Mouse (Mus musculus): ENCODE results near the gene Foxb2. TPM values are rescaled to one million over a fixed set of nuclear protein-coding genes. Genes with fewer than 3 reads are reported as not detected.

The Foxb2 gene
- polyA plus RNA-seq (2015; fragmentation: Nextera tagmentation; extraction: Ambion mirVana) = not detected in 2 replicates

GRCm38 (mm10) chr19:16873221-16873861 lies at the start of gene Foxb2:
TSS of gene Foxb2 (minus strand) at chr19:16873805.
- 1% methylated on average over 40 of the region's 40 CpGs for WGBS
- no peak for ATAC-seq (ENCODE audit: insufficient read depth, low FRiP score, low read depth)
- peak within 1 kb of the TSS; percentile 41 for H3K4me3 ChIP-seq (replicated peaks)
- no peak within 1 kb of the TSS for H3K9ac ChIP-seq
- no peaks in the 10 kb centered on the region for H3K36me3 ChIP-seq
- no peaks in the 10 kb centered on the region for H3K9me3 ChIP-seq
- H3K4me1 ChIP-seq = peaks cover 31% of the 10 kb centered on the region
- H3K27me3 ChIP-seq (replicated peaks) = peaks cover 93% of the 10 kb centered on the region
- H3K4me2 ChIP-seq = peak within 1 kb of the TSS; percentile 81
- H3K27ac ChIP-seq = no peak within 1 kb of the TSS

DNA sequence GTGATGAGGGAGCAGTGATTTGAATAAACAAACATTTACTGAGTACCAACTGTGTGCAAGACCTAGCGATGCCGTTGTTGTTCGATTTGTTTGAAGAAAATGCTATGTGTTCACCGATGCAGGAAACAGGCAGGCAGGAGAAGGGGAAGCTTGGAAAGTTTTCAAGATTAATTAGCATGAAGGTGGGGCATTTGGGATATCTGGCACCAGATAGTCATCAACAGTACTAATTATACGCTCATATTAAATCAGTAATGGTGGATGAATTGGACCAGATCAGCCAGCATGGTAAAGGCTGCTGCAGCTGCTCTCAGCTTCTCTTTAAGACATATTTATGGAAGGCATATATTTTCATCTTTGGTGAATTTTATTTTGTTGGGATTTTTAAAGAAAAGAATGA lies 37.9 kb upstream of the Foxb2 start:
- WGBS = 80% methylated on average over 5 of the region's 5 CpGs
- H3K4me3 ChIP-seq (replicated peaks) = no peak overlapping the region
- H3K9me3 ChIP-seq = no peaks in the 10 kb centered on the region
- no peaks in the 10 kb centered on the region for H3K36me3 ChIP-seq
- H3K4me2 ChIP-seq = no peak overlapping the region
- no peaks in the 10 kb centered on the region for H3K4me1 ChIP-seq
- H3K9ac ChIP-seq = no peak overlapping the region
- no peak overlapping the region for H3K27ac ChIP-seq
- no peaks in the 10 kb centered on the region for H3K27me3 ChIP-seq (replicated peaks)
- no peak for ATAC-seq (ENCODE audit: insufficient read depth, low FRiP score, low read depth)

DNA sequence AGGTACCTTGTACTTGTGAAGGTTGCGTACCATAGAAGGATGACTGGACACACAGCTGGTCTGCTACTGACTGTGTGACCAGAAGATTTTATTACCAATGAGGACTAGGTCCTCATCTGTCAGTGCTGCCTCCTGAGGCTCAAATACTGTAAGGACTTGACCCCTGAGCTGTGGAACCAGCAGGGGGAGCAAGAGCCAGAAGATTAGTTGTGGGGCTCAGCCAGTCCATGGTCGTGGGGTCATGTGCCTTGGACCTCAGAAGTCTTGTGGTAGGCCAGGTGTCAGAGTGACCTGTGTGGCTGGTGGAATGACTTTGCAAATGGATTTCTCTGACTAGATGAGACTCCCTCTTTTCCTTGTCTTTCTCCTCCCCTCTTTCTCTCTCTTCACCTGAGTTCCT lies 29.5 kb upstream of the Foxb2 start:
- no peak for ATAC-seq (ENCODE audit: insufficient read depth, low FRiP score, low read depth)
- no peaks in the 10 kb centered on the region for H3K36me3 ChIP-seq
- no peak overlapping the region for H3K4me3 ChIP-seq (replicated peaks)
- WGBS = 73% methylated on average over 2 of the region's 2 CpGs
- no peaks in the 10 kb centered on the region for H3K4me1 ChIP-seq
- H3K4me2 ChIP-seq = no peak overlapping the region
- H3K9me3 ChIP-seq = no peaks in the 10 kb centered on the region
- H3K27ac ChIP-seq = no peak overlapping the region
- no peak overlapping the region for H3K9ac ChIP-seq
- H3K27me3 ChIP-seq (replicated peaks) = no peaks in the 10 kb centered on the region

GRCm38 (mm10) chr19:16899716-16900115 lies 26.1 kb upstream of the Foxb2 start:
- 48% methylated on average over 10 of the region's 10 CpGs for WGBS
- H3K4me1 ChIP-seq = no peaks in the 10 kb centered on the region
- ATAC-seq (ENCODE audit: insufficient read depth, low FRiP score, low read depth) = no peak
- no peaks in the 10 kb centered on the region for H3K36me3 ChIP-seq
- H3K27me3 ChIP-seq (replicated peaks) = no peaks in the 10 kb centered on the region
- H3K4me3 ChIP-seq (replicated peaks) = no peak overlapping the region
- no peak overlapping the region for H3K4me2 ChIP-seq
- H3K27ac ChIP-seq = no peak overlapping the region
- no peaks in the 10 kb centered on the region for H3K9me3 ChIP-seq
- H3K9ac ChIP-seq = no peak overlapping the region

DNA sequence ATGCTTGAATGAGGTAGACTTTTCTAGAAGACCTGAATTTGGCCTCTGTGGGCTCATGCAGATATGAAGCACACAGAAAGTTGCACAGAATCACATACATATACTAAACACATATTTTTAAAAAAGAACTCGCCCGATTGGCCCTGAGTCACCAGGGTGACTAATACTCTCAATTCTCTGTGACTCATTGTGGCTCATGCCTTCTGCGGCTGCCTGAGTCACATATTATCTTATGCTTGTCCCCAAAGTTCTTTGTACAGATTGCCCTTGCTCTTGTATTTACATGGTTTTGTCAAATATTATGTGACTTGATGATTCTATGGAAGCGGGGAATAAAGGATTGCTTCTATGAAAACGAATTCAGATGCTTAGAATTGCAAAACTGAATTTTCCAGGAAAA lies 25.0 kb upstream of the Foxb2 start:
- Histone ChIP-seq H3K9me3 (no peaks in the 10 kb centered on the region), H3K4me3 (replicated peaks) (no peak overlapping the region), H3K27me3 (replicated peaks) (no peaks in the 10 kb centered on the region), H3K36me3 (no peaks in the 10 kb centered on the region), H3K27ac (no peak overlapping the region), H3K4me1 (no peaks in the 10 kb centered on the region), H3K4me2 (no peak overlapping the region), H3K9ac (no peak overlapping the region)
- whole genome bisulfite sequencing = 83% methylated on average over 5 of the region's 5 CpGs
- ATAC-seq (ENCODE audit: insufficient read depth, low FRiP score, low read depth) = no peak

DNA sequence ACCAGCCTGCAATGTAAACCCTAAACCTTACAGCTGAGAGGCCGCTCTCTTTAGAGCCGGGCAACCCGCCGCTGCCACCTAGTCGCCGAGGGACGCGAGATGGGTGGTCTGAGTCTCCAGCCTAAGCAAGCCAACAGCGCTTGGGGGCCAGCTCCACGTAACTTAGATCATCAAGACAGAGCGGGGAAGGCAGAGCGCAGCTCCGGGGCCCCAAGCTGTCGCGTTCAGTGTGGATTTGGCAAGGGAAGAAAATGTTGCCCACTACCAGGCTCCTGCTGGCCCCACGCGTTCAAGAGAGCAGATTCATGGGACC lies 2.8 kb upstream of the Foxb2 start:
- Histone ChIP-seq H3K9ac (no peak overlapping the region), H3K27me3 (replicated peaks) (peaks cover 87% of the 10 kb centered on the region), H3K9me3 (no peaks in the 10 kb centered on the region), H3K4me2 (no peak overlapping the region), H3K36me3 (no peaks in the 10 kb centered on the region), H3K4me1 (peaks cover 28% of the 10 kb centered on the region), H3K4me3 (replicated peaks) (no peak overlapping the region), H3K27ac (no peak overlapping the region)
- no peak for ATAC-seq (ENCODE audit: insufficient read depth, low FRiP score, low read depth)
- 1% methylated on average over 17 of the region's 17 CpGs for WGBS

DNA sequence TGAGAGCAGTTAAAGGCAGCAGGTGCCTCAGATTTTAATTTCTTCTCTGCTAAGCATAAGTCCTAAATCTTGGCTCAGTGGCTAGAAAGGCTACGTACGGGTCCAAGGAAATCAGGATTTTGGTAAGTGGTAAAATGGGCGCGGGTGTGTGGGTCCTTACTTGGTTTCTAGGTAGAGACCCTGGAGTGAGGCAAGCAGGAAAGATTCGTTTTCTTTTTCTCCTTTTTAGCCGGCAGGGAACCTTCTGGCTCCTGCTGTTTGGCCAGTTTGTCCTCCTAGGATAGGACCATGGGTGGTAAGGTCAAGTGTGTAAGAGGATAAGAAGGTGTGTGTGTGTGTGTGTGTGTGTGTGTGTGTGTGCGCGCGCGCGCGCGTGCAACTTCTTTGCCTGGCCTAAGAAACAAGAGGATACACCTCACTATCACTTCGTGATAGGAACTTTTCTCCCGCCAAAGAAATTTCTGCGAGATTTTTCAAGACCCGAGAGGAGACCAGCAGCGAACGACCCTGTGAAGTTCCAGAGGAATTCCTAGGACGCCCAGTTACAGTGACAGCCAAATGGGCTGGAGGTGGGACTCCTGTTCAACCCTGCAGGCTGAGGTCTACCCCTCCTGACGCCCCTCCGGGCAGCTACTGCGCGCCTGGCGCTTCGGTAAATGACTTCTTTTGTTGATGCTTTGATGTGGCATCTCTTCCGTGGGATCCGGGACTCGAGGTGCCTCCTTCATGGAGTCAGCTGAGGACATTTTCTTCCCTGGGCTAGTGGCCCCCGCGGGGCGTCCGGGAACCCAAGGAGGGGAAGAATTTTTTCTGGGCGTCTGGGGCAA lies 2.2 kb upstream of the Foxb2 start:
- H3K4me3 ChIP-seq (replicated peaks) = no peak overlapping the region
- WGBS = under 1% methylated on average over 34 of the region's 34 CpGs
- no peak overlapping the region for H3K4me2 ChIP-seq
- H3K27me3 ChIP-seq (replicated peaks) = peaks cover 88% of the 10 kb centered on the region
- H3K9ac ChIP-seq = no peak overlapping the region
- no peaks in the 10 kb centered on the region for H3K9me3 ChIP-seq
- H3K36me3 ChIP-seq = no peaks in the 10 kb centered on the region
- no peak overlapping the region for H3K27ac ChIP-seq
- H3K4me1 ChIP-seq = peaks cover 31% of the 10 kb centered on the region
- no peak for ATAC-seq (ENCODE audit: insufficient read depth, low FRiP score, low read depth)

DNA sequence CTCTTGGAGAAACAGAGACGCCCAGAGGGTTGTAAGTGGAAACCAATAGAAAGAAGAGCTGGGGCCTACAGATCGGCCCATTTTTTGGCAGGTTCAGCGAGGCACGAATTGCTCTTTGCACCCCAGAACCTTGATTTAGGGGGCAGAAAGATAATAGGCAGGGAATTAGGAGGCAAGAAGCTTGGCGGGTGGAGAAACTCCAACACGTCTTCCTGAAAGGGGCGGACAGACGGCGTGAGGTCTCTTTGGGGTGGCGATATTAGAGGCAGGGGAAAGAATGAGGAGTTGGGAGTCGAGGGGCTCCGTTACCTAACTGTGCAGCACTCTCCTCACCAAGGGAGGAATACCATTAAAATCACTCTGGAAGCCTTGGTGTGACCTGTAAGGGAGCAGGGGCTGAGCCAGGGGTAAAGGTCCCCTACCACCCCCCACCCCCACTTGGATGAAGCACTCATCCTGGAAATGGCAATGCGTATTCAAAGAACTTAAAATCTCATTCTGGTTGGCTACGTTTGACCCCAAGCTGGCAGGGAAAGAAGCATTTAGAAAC lies 1.5 kb upstream of the Foxb2 start:
- no peak overlapping the region for H3K27ac ChIP-seq
- H3K4me1 ChIP-seq = peaks cover 31% of the 10 kb centered on the region
- 4% methylated on average over 14 of the region's 14 CpGs for WGBS
- H3K36me3 ChIP-seq = no peaks in the 10 kb centered on the region
- H3K27me3 ChIP-seq (replicated peaks) = peaks cover 90% of the 10 kb centered on the region
- H3K4me2 ChIP-seq = no peak overlapping the region
- no peak overlapping the region for H3K9ac ChIP-seq
- no peaks in the 10 kb centered on the region for H3K9me3 ChIP-seq
- H3K4me3 ChIP-seq (replicated peaks) = peak overlapping the region; percentile 33; the same call in 1 of the 2 replicates
- ATAC-seq (ENCODE audit: insufficient read depth, low FRiP score, low read depth) = no peak

DNA sequence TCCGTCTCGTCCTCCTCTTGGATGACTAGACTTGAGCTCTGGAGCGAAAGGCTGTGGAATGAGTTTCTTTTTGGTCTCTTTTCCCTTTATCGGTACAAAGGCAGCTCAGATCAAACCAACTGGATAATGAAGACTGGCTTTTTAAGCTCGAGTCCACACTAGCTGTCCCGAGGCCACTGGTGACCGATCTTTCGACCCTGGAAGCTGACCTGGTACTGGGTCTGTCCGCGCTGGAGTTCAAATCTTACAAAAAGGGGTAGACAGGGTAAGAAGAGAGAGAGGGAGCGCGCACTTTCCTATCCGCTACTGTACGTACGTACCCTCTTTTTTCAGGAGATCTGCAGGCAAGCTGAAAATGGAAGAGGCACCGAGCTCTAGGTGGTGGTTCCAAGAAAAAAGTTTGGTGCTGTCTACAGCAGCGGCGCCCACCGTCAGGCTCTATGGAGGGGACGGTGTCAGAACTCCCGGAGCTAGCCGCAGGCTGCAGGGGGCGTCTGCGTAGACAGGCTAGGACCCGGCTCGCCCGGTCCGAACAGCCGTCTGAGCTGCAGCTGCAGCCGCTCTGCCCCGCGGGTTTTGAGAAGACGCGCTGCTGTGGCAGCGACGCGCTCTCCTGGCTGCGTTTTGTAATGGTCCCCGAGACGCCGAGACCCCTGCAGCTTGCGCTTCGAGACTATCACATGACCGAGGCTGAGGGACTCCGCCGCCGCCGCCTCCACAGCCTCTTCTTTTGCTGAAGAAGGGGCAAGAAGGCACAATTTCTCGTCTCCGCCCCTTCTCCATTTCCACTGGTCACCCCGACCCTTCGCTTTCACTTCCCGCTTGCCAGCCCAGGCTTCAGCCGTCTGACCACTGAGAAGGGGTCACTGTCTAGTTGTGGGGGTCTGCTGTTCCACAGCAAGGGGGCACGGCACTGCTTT lies 597 bp upstream of the Foxb2 start:
- WGBS = 2% methylated on average over 55 of the region's 55 CpGs
- Histone ChIP-seq H3K36me3 (no peaks in the 10 kb centered on the region), H3K4me2 (peak overlapping the region; percentile 81), H3K27ac (no peak overlapping the region), H3K27me3 (replicated peaks) (peaks cover 93% of the 10 kb centered on the region), H3K9me3 (no peaks in the 10 kb centered on the region), H3K4me1 (peaks cover 31% of the 10 kb centered on the region), H3K4me3 (replicated peaks) (peak overlapping the region; percentile 33), H3K9ac (no peak overlapping the region)
- ATAC-seq (ENCODE audit: insufficient read depth, low FRiP score, low read depth) = no peak

DNA sequence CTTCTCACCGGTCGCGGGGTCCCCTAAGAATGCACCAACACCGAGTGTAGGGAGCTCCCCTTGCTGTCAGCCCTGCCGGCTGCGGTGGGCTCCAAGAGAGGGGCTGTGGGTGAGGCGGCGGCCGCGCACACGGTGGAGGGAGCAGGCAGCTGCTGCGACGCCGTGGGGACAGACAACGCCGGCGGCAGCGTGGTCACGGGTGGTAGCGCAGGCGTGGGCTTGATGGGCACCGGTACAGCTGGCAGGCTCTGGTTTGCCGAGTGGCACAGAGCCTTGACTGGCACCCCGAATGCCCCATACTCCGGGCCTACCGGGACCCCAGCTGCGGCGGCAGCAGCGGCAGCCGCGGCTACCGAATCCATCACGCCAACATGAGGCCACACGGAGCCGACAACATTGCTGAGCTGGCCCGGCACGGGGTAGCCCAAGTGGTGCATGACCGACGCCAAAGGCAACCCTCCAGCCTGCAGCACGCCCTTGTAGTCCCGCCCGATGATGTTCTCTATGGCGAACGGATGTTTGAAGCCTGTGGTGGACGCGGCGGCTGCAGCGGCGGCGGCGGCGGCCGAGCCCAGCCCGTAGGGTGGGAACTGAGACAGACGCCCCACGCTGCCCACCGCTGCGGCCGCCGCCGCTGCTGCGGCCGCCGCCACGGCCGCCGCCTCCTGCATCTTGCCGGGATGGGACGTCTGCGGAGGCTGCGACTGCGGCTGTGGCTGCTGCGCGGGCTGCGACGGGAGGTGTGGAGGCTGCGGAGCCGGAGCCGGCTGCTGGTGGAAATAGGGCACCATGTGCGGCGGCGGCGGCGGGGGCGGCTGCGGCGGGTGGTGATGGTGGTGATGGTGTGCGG lies 1.0 kb downstream of the Foxb2 start:
- Histone ChIP-seq H3K4me3 (replicated peaks) (peak overlapping the region; percentile 41), H3K27ac (no peak overlapping the region), H3K36me3 (no peaks in the 10 kb centered on the region), H3K27me3 (replicated peaks) (peaks cover 93% of the 10 kb centered on the region), H3K9ac (no peak overlapping the region), H3K4me2 (peak overlapping the region; percentile 81), H3K4me1 (peaks cover 31% of the 10 kb centered on the region), H3K9me3 (no peaks in the 10 kb centered on the region)
- 1% methylated on average over 79 of the region's 88 CpGs for WGBS
- ATAC-seq (ENCODE audit: insufficient read depth, low FRiP score, low read depth) = peak; percentile 18; the same call in 1 of the 2 replicates

- Histone ChIP-seq H3K4me3 (replicated peaks) (no peak overlapping the region), H3K36me3 (no peaks in the 10 kb centered on the region), H3K4me2 (no peak overlapping the region), H3K27ac (no peak overlapping the region), H3K9ac (no peak overlapping the region), H3K4me1 (peaks cover 31% of the 10 kb centered on the region), H3K9me3 (no peaks in the 10 kb centered on the region), H3K27me3 (replicated peaks) (peaks cover 83% of the 10 kb centered on the region)
- under 1% methylated on average over 24 of the region's 24 CpGs for WGBS
- ATAC-seq (ENCODE audit: insufficient read depth, low FRiP score, low read depth) = no peak
These were observed 2.3 kb downstream of the Foxb2 start for GRCm38 (mm10) chr19:16871192-16871760.

Data from stomach, embryonic 15.5 days (tissue).